Mouse (Mus musculus) CH12.LX (cell line): ENCODE data around the gene Hoxa7. TPM values are rescaled to one million over a fixed set of nuclear protein-coding genes. Genes with fewer than 3 reads are reported as not detected.

Source experiments
- DNase-seq: peaks from one replicate; pipeline ENCODE4 v3.0.0-alpha.2; 2013; ENCODE audit errors: extremely low read depth
- H3K27ac ChIP-seq: 2 replicates; pipeline ENCODE4 v1.5.1; 2012; ENCODE audit warnings: low read depth, mild to moderate bottlenecking, control low read depth, moderate library complexity; ENCODE audit not compliant: insufficient read depth
- H3K27me3 ChIP-seq: replicated peaks from 2 replicates; pipeline ENCODE3; 2012; ENCODE audit warnings: inconsistent platforms
- H3K36me3 ChIP-seq, 2 experiments: replicated peaks in 1 of 2; 2 replicates each; pipeline versions ENCODE3 to v1.6.1; 2012; ENCODE audit warnings: inconsistent platforms in 1 of 2, low read length in 1 of 2, mild to moderate bottlenecking in 1 of 2, mixed read lengths in 1 of 2, moderate library complexity in 1 of 2; ENCODE audit not compliant: control insufficient read depth in 1 of 2, insufficient read depth in 1 of 2
- H3K4me1 ChIP-seq, 2 experiments: 2 replicates each; pipeline ENCODE4 v1.6.1; 2012; ENCODE audit warnings: inconsistent platforms in 1 of 2, moderate library complexity in 1 of 2; ENCODE audit not compliant: insufficient read depth in 2 of 2, control insufficient read depth in 1 of 2
- H3K4me2 ChIP-seq: 2 replicates; pipeline ENCODE4 v1.6.1; 2012; ENCODE audit warnings: low read depth, mild to moderate bottlenecking, control low read depth; ENCODE audit not compliant: poor library complexity, insufficient read depth, severe bottlenecking
- H3K4me3 ChIP-seq, 3 experiments: fragments of 150-350 bp in 1 of 3; sonication (generic) in 1 of 3; replicated peaks in 1 of 3; 2 replicates each; pipeline versions ENCODE3 to v1.5.1; 2011 to 2012; ENCODE audit warnings: low read depth in 2 of 3, low read length in 2 of 3, mild to moderate bottlenecking in 2 of 3, moderate library complexity in 2 of 3, control low read depth in 1 of 3, improper control_type of control experiment in 1 of 3, inconsistent platforms in 1 of 3, mixed read lengths in 1 of 3; ENCODE audit not compliant: poor library complexity in 1 of 3
- H3K79me2 ChIP-seq: replicated peaks from 2 replicates; pipeline ENCODE4 v1.6.1; 2012; ENCODE audit warnings: mild to moderate bottlenecking, moderate library complexity; ENCODE audit not compliant: control insufficient read depth, poor library complexity, insufficient read depth, severe bottlenecking; ENCODE audit errors: extremely low read depth
- H3K9ac ChIP-seq: 2 replicates; pipeline ENCODE4 v1.6.1; 2012; ENCODE audit warnings: low read depth, mild to moderate bottlenecking, control low read depth, moderate library complexity; ENCODE audit not compliant: insufficient read depth
- H3K9me3 ChIP-seq: replicated peaks from 2 replicates; pipeline ENCODE3; 2012; ENCODE audit warnings: low read length, inconsistent platforms, mixed read lengths
- BHLHE40 ChIP-seq: IDR thresholded peaks from 2 replicates; pipeline ENCODE4 v1.6.1; 2011; ENCODE audit warnings: mild to moderate bottlenecking, low read depth, low read length, improper control_type of control experiment
- CHD2 ChIP-seq: IDR thresholded peaks from 2 replicates; pipeline ENCODE4 v1.6.1; 2011; ENCODE audit warnings: low read length, improper control_type of control experiment
- CTCF ChIP-seq, 2 experiments: IDR thresholded peaks in 1 of 2; conservative IDR thresholded peaks in 1 of 2; 2 replicates each; pipeline ENCODE4 v1.5.1; 2011 to 2012; ENCODE audit warnings: low read depth in 2 of 2, low read length in 2 of 2, improper control_type of control experiment in 1 of 2, inconsistent platforms in 1 of 2, mild to moderate bottlenecking in 1 of 2, moderate library complexity in 1 of 2
- E2F4 ChIP-seq: IDR thresholded peaks from 2 replicates; pipeline ENCODE4 v1.6.1; 2011; ENCODE audit warnings: low read depth, low read length, improper control_type of control experiment; ENCODE audit not compliant: insufficient replicate concordance
- EP300 ChIP-seq: IDR thresholded peaks from 2 replicates; pipeline ENCODE4 v1.6.1; 2011; ENCODE audit warnings: low read length, improper control_type of control experiment
- IRF4 ChIP-seq: IDR thresholded peaks from 2 replicates; pipeline ENCODE4 v1.6.1; 2014; ENCODE audit warnings: low read depth, mild to moderate bottlenecking, inconsistent platforms, low read length, improper control_type of control experiment
- JUN ChIP-seq: IDR thresholded peaks from 2 replicates; pipeline ENCODE4 v1.6.1; 2011; ENCODE audit warnings: low read depth, mild to moderate bottlenecking, low read length, improper control_type of control experiment, moderate library complexity; ENCODE audit not compliant: insufficient read depth
- KAT2A ChIP-seq: IDR thresholded peaks from 2 replicates; pipeline ENCODE4 v1.6.1; 2012; ENCODE audit warnings: low read length, improper control_type of control experiment, inconsistent platforms; ENCODE audit not compliant: insufficient replicate concordance
- MAX ChIP-seq: IDR thresholded peaks from 2 replicates; pipeline ENCODE4 v1.6.1; 2011; ENCODE audit warnings: low read length, improper control_type of control experiment
- MAZ ChIP-seq: IDR thresholded peaks from 2 replicates; pipeline ENCODE4 v1.6.1; 2012; ENCODE audit warnings: low read depth, mild to moderate bottlenecking, inconsistent platforms, low read length, improper control_type of control experiment, moderate library complexity
- MXI1 ChIP-seq: IDR thresholded peaks from 2 replicates; pipeline ENCODE4 v1.6.1; 2011; ENCODE audit warnings: mild to moderate bottlenecking, low read depth, low read length, improper control_type of control experiment
- MYC ChIP-seq: IDR thresholded peaks from 2 replicates; pipeline ENCODE4 v1.6.1; 2011; ENCODE audit warnings: low read depth, mild to moderate bottlenecking, improper control_type of control experiment, low read length
- NELFE ChIP-seq: IDR thresholded peaks from 2 replicates; pipeline ENCODE4 v1.6.1; 2011; ENCODE audit warnings: low read depth, low read length, improper control_type of control experiment
- NRF1 ChIP-seq: IDR thresholded peaks from 2 replicates; pipeline ENCODE4 v1.6.1; 2014; ENCODE audit warnings: low read depth, mild to moderate bottlenecking, inconsistent platforms, low read length, improper control_type of control experiment, moderate library complexity
- PAX5 ChIP-seq: IDR thresholded peaks from 2 replicates; pipeline ENCODE4 v1.6.1; 2012; ENCODE audit warnings: low read length, inconsistent platforms, mixed read lengths
- POLR2A ChIP-seq: IDR thresholded peaks from 2 replicates; pipeline ENCODE4 v1.6.1; 2011; ENCODE audit warnings: low read depth, mild to moderate bottlenecking, improper control_type of control experiment, low read length
- POLR2AphosphoS2 ChIP-seq: IDR thresholded peaks from 2 replicates; pipeline ENCODE4 v1.6.1; 2011; ENCODE audit warnings: low read depth, low read length, improper control_type of control experiment
- RAD21 ChIP-seq: IDR thresholded peaks from 2 replicates; pipeline ENCODE4 v1.6.1; 2011; ENCODE audit warnings: low read depth, mild to moderate bottlenecking, low read length, improper control_type of control experiment, moderate library complexity
- RCOR1 ChIP-seq: conservative IDR thresholded peaks from 2 replicates; pipeline ENCODE4 v1.6.1; 2012; ENCODE audit warnings: low read depth, mild to moderate bottlenecking, inconsistent platforms, low read length, improper control_type of control experiment
- SIN3A ChIP-seq: IDR thresholded peaks from 2 replicates; pipeline ENCODE4 v1.6.1; 2012; ENCODE audit warnings: low read length, improper control_type of control experiment, inconsistent platforms
- SMC3 ChIP-seq: IDR thresholded peaks from 2 replicates; pipeline ENCODE4 v1.6.1; 2011; ENCODE audit warnings: low read depth, low read length, improper control_type of control experiment
- TCF12 ChIP-seq: IDR thresholded peaks from 2 replicates; pipeline ENCODE4 v1.6.1; 2014; ENCODE audit warnings: low read depth, mild to moderate bottlenecking, inconsistent platforms, low read length, improper control_type of control experiment
- USF1 ChIP-seq: IDR thresholded peaks from 2 replicates; pipeline ENCODE4 v1.6.1; 2014; ENCODE audit warnings: low read depth, mild to moderate bottlenecking, inconsistent platforms, low read length, improper control_type of control experiment
- USF2 ChIP-seq: conservative IDR thresholded peaks from 2 replicates; pipeline ENCODE4 v1.6.1; 2011; ENCODE audit warnings: low read depth, low read length, improper control_type of control experiment
- ZC3H11A ChIP-seq: IDR thresholded peaks from 2 replicates; pipeline ENCODE4 v1.6.1; 2012; ENCODE audit warnings: low read depth, mild to moderate bottlenecking, inconsistent platforms, low read length, improper control_type of control experiment
- ZKSCAN1 ChIP-seq: IDR thresholded peaks from 2 replicates; pipeline ENCODE4 v1.6.1; 2012; ENCODE audit warnings: low read depth, inconsistent platforms, low read length, improper control_type of control experiment, borderline replicate concordance
- ZNF384 ChIP-seq: IDR thresholded peaks from 2 replicates; pipeline ENCODE4 v1.6.1; 2012; ENCODE audit warnings: low read depth, low read length, improper control_type of control experiment, inconsistent platforms
- dilution Hi-C: fragments of 300-500 bp; cut with MboI; formaldehyde crosslinking; loops from 2 replicates; pipeline ENCODE4 v1.14.3; 2020; ENCODE audit warnings: low sequenced_read_pairs; ENCODE audit not compliant: extremely low pct_unique_long_range_greater_than_20kb, extremely low pct_ligation_motif_present
- in situ Hi-C: fragments of 300-500 bp; cut with MboI; formaldehyde crosslinking; loops from 3 replicates; pipeline ENCODE4 v1.14.3; 2019; ENCODE audit warnings: low sequenced_read_pairs, low pct_ligation_motif_present, low pct_unique_long_range_greater_than_20kb, mixed read lengths
- polyA plus RNA-seq: library from polyadenylated mRNA; unstranded; fragments of >175 nt; gene quantifications from 2 replicates; pipeline ENCODE4 v1.2.1, GENCODE M21; 2012; ENCODE audit warnings: low read depth; ENCODE audit not compliant: insufficient read length
- total RNA-seq, 2 experiments: library from RNA; depleted of rRNA; stranded (reverse); fragments of 300-350 nt in 1 of 2; fragments of >200 nt in 1 of 2; gene quantifications; 2 replicates each; pipeline ENCODE4 v1.2.3; 2012 to 2014

Gene Hoxa7
- total and polyA plus RNA-seq, 3 experiments = 1.0 to 1.4 (median 1.1) TPM

GRCm38 (mm10) chr6:52230516-52231165 lies 9.0 kb upstream of the Hoxa7 start, which contains the start of gene Hoxa9:
Gene Hoxa9 (minus strand): TSS chr6:52231089.
- no peak for TF ChIP-seq SIN3A
- TF ChIP-seq NELFE = no peak
- TF ChIP-seq E2F4 = no peak
- TF ChIP-seq MAX = no peak
- TF ChIP-seq NRF1 = no peak
- no peak for TF ChIP-seq POLR2A
- TF ChIP-seq PAX5 = no peak
- no peak for TF ChIP-seq MXI1
- TF ChIP-seq CTCF (conservative IDR thresholded peaks at IDR 0.05 in 1 of 2, IDR thresholded peaks at IDR 0.05 in 1 of 2; ENCODE audit: low read depth in 2 of 2, low read length in 2 of 2) = no peak
- TF ChIP-seq KAT2A = no peak
- no peak for TF ChIP-seq RAD21
- Histone ChIP-seq H3K9ac (no peak within 1 kb of the TSS), H3K4me3 (no peak within 1 kb of the TSS), H3K4me1 (no peaks in the 10 kb centered on the region), H3K27ac (no peak within 1 kb of the TSS), H3K9me3 (peaks cover 58% of the 10 kb centered on the region), H3K27me3 (no peaks in the 10 kb centered on the region), H3K36me3 (peaks cover 11 to 68% of the 10 kb centered on the region in 2 experiments), H3K79me2 (no peaks in the 10 kb centered on the region), H3K4me2 (no peak within 1 kb of the TSS)
- DNase-seq = no peak
- in situ Hi-C loops = no loop called here
- dilution Hi-C loops = no loop called here

DNA sequence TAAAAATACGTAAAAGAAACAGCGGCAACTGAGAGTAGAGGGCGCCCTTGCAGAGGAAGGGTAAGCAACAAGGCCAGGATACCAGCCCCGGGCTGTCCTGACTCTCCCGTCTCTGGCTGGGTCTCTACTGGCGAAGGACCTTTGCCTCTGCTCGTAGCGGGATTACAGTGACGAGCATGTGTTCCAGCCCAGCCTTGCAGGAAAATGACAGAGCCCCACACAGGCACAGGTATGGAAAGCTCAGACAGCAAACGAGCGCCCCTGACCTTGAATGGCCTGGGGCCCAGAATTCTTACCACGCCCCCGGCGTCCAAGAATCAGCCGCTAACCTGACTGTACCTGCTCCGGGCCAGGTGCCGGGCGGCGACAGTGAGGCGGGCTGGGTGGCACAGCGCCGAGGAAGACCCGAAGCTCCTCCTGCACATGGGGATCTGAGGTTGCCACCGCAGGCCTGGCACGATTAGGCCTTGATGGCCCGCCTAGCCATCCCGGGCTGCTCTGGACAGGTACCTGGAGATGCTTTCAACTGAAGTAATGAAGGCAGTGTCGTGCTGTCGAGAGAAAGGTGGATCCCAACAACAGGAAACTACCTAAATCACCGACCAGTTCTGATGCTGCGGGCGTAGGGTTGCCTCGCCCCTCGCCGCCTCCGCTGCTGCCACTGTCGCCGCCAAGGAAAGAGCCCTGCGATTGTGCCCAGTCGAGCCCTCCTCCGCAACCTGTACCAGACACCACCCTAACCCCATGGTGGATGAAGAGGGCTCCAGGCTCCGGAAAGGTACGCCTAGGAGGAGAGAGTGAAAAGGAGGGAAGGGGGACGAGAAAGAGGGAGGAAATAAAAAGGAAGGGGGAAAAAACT lies 8.1 kb upstream of the Hoxa7 start:
- in situ Hi-C loops = loop anchor here (10.0 kb wide), 2 partner anchors 645 to 1015 kb away; no protein-coding TSS in a partner anchor

More for the DNA sequence above, 8.1 kb upstream of the Hoxa7 start:
- TF ChIP-seq CTCF (conservative IDR thresholded peaks at IDR 0.05 in 1 of 2, IDR thresholded peaks at IDR 0.05 in 1 of 2; ENCODE audit: low read depth in 2 of 2, low read length in 2 of 2) (no peak), MAX (no peak), ZNF384 (no peak), EP300 (no peak), MAZ (no peak), CHD2 (no peak), IRF4 (no peak), BHLHE40 (no peak), MYC (no peak), JUN (no peak), TCF12 (no peak), POLR2AphosphoS2 (no peak), ZKSCAN1 (no peak), SMC3 (no peak), E2F4 (no peak), USF2 (no peak), ZC3H11A (no peak), USF1 (no peak), RCOR1 (no peak)
- Histone ChIP-seq H3K4me2 (no peak overlapping the region), H3K9me3 (peaks cover 53% of the 10 kb centered on the region), H3K4me1 (no peaks in the 10 kb centered on the region), H3K27ac (no peak overlapping the region), H3K4me3 (no peak overlapping the region), H3K36me3 (peaks cover 11 to 63% of the 10 kb centered on the region in 2 experiments), H3K27me3 (no peaks in the 10 kb centered on the region), H3K79me2 (no peaks in the 10 kb centered on the region), H3K9ac (no peak overlapping the region)
- dilution Hi-C loops = no loop called here
- no peak for DNase-seq
